Mouse (Mus musculus) liver, embryonic 14.5 days (tissue): ENCODE measurements around the gene Rtbdn. TPM values are rescaled to one million over a fixed set of nuclear protein-coding genes. Genes with fewer than 3 reads are reported as not detected.

Experiments used
- ATAC-seq: fragments of 200-750 bp; cut with Nextera tagmentation; 2 replicates; pipeline ENCODE4 v1.8.0; 2017; ENCODE audit warnings: moderate number of reproducible peaks, mild to moderate bottlenecking, moderate library complexity; ENCODE audit not compliant: insufficient read depth
- DNase-seq, 3 experiments: peaks; one replicate each; pipeline ENCODE4 v3.0.0-alpha.2; 2012 to 2013; ENCODE audit warnings: low read depth in 3 of 3, low spot score in 3 of 3
- H3K27ac ChIP-seq: fragments of 300-500 bp; sonication (generic); 2 replicates; pipeline ENCODE4 v1.5.1; 2014; ENCODE audit warnings: moderate library complexity, mild to moderate bottlenecking, control low read depth, inconsistent platforms
- H3K27me3 ChIP-seq: fragments of 300-500 bp; sonication (generic); 2 replicates; pipeline ENCODE4 v1.6.1; 2014; ENCODE audit warnings: mild to moderate bottlenecking, low read length, moderate library complexity; ENCODE audit not compliant: control insufficient read depth, insufficient read depth
- H3K36me3 ChIP-seq: fragments of 300-500 bp; sonication (generic); replicated peaks from 2 replicates; pipeline ENCODE4 v1.6.1; 2014; ENCODE audit warnings: low read depth; ENCODE audit not compliant: control insufficient read depth, insufficient read depth
- H3K4me1 ChIP-seq, 2 experiments: fragments of 200-500 bp in 1 of 2; fragments of 300-500 bp in 1 of 2; sonication (generic) in 1 of 2; replicated peaks; 2 replicates each; pipeline ENCODE4 v1.6.1; 2012 to 2014; ENCODE audit warnings: antibody characterized with exemption in 1 of 2, inconsistent platforms in 1 of 2, low read length in 1 of 2; ENCODE audit not compliant: control insufficient read depth in 2 of 2, insufficient read depth in 2 of 2
- H3K4me2 ChIP-seq: fragments of 300-500 bp; sonication (generic); 2 replicates; pipeline ENCODE4 v1.6.1; 2014; ENCODE audit warnings: low read depth, mild to moderate bottlenecking, control low read depth, moderate library complexity
- H3K4me3 ChIP-seq, 2 experiments: fragments of 200-500 bp in 1 of 2; fragments of 300-500 bp in 1 of 2; sonication (generic) in 1 of 2; 2 replicates each; pipeline ENCODE4 v1.5.1; 2012 to 2014; ENCODE audit warnings: low read depth in 2 of 2, low read length in 2 of 2, mild to moderate bottlenecking in 2 of 2, control low read depth in 1 of 2, inconsistent platforms in 1 of 2, moderate library complexity in 1 of 2; ENCODE audit not compliant: insufficient read depth in 1 of 2
- H3K9ac ChIP-seq: fragments of 300-500 bp; sonication (generic); replicated peaks from 2 replicates; pipeline ENCODE4 v1.6.1; 2014; ENCODE audit warnings: mild to moderate bottlenecking, control low read depth, moderate library complexity
- H3K9me3 ChIP-seq: fragments of 300-500 bp; sonication (generic); 2 replicates; pipeline ENCODE4 v1.6.1; 2016; ENCODE audit warnings: low read length, mixed read lengths; ENCODE audit not compliant: control insufficient read depth
- CTCF ChIP-seq: IDR thresholded peaks from 2 replicates; pipeline ENCODE4 v1.5.1; 2016; ENCODE audit warnings: antibody characterized with exemption, low read depth, control low read depth
- EP300 ChIP-seq: IDR thresholded peaks from 2 replicates; pipeline ENCODE4 v1.6.1; 2016; ENCODE audit warnings: antibody characterized with exemption, low read depth
- WGBS: fragments of 180-500 bp; shearing (Covaris S2); extraction: QIAGEN DNeasy Blood & Tissue Kit; methylation state at CpG from one replicate; pipeline ENCODE4 v1.1.7; 2014; ENCODE audit not compliant: insufficient replicate concordance; 5-methylcytosine and 5-hydroxymethylcytosine counted together
- polyA plus RNA-seq, 2 experiments: library from polyadenylated mRNA; depleted of rRNA in 1 of 2; stranded (reverse) in 1 of 2; unstranded in 1 of 2; fragments of >200 nt; fragmentation: Nextera tagmentation in 1 of 2; extraction: Ambion mirVana in 1 of 2; gene quantifications; 2 replicates each; pipeline versions ENCODE4 v1.2.1 to v1.2.3; 2012 to 2014

Gene Rtbdn
- polyA plus RNA-seq, 2 experiments = not detected

GRCm38 (mm10) chr8:84970135-84970790 is 23.5 kb downstream of the Rtbdn start:
- Histone ChIP-seq H3K9ac (peak overlapping the region; percentile 92), H3K4me1 (peaks cover 54 to 61% of the 10 kb centered on the region in 2 experiments), H3K4me2 (peak overlapping the region; percentile 95), H3K27ac (peak overlapping the region; percentile 97), H3K9me3 (no peaks in the 10 kb centered on the region), H3K36me3 (peaks cover 48% of the 10 kb centered on the region), H3K27me3 (no peaks in the 10 kb centered on the region), H3K4me3 (peak overlapping the region; percentile 89 to 94)
- 5% methylated on average over 21 of the region's 21 CpGs for WGBS
- TF ChIP-seq EP300 = no peak
- no peak for TF ChIP-seq CTCF
- ATAC-seq (no peak), DNase-seq (no peak)

GRCm38 (mm10) chr8:84970913-84971312 is 24.1 kb downstream of the Rtbdn start:
- WGBS = 16% methylated on average over 5 of the region's 5 CpGs
- H3K36me3 ChIP-seq = peaks cover 48% of the 10 kb centered on the region
- H3K4me2 ChIP-seq = peak overlapping the region; percentile 95
- peaks cover 54 to 67% of the 10 kb centered on the region in 2 experiments for H3K4me1 ChIP-seq
- ATAC-seq = peak; percentile 80
- peak overlapping the region; percentile 89 to 94 for H3K4me3 ChIP-seq
- H3K27me3 ChIP-seq = no peaks in the 10 kb centered on the region
- peak overlapping the region; percentile 92 for H3K9ac ChIP-seq
- peak overlapping the region; percentile 97 for H3K27ac ChIP-seq
- H3K9me3 ChIP-seq = no peaks in the 10 kb centered on the region
- TF ChIP-seq EP300 (peak; percentile 94), CTCF (no peak)
- DNase-seq = peak; percentile 95 to 97 (median 96)

- H3K36me3 ChIP-seq = peaks cover 48% of the 10 kb centered on the region
Observed at GRCm38 (mm10) chr8:84973079-84973478, 26.3 kb downstream of the Rtbdn start.

GRCm38 (mm10) chr8:84973803-84974542 is 27.2 kb downstream of the Rtbdn start:
- Histone ChIP-seq H3K4me1 (peaks cover 39 to 44% of the 10 kb centered on the region in 2 experiments), H3K4me2 (peak overlapping the region; percentile 95), H3K4me3 (peak overlapping the region; percentile 13 to 89; a peak in 3 of 4 replicates), H3K9ac (peak overlapping the region; percentile 92; the same call in 1 of the 2 replicates), H3K9me3 (no peaks in the 10 kb centered on the region), H3K27ac (peak overlapping the region; percentile 97), H3K36me3 (peaks cover 48% of the 10 kb centered on the region), H3K27me3 (no peaks in the 10 kb centered on the region)
- no peak for ATAC-seq
- DNase-seq = no peak
- WGBS = 65% methylated on average over 4 of the region's 4 CpGs
- TF ChIP-seq CTCF (peak; percentile 91), EP300 (0 out of 2 replicates have a peak, but pooled peaks have one; percentile 17)

More at GRCm38 (mm10) chr8:84973079-84973478, 26.3 kb downstream of the Rtbdn start:
- H3K4me2 ChIP-seq = peak overlapping the region; percentile 95
- peak overlapping the region; percentile 92 for H3K9ac ChIP-seq
- TF ChIP-seq CTCF = no peak
- no peak for TF ChIP-seq EP300
- DNase-seq = no peak
- peak overlapping the region; percentile 13 to 89; a peak in 3 of 4 replicates for H3K4me3 ChIP-seq
- no peaks in the 10 kb centered on the region for H3K27me3 ChIP-seq
- no peak for ATAC-seq
- H3K27ac ChIP-seq = peak overlapping the region; percentile 97
- peaks cover 42 to 48% of the 10 kb centered on the region in 2 experiments for H3K4me1 ChIP-seq
- whole genome bisulfite sequencing = 88% methylated on average over 1 of the region's 1 CpGs
- no peaks in the 10 kb centered on the region for H3K9me3 ChIP-seq

- Histone ChIP-seq H3K27me3 (no peaks in the 10 kb centered on the region), H3K9me3 (no peaks in the 10 kb centered on the region), H3K4me1 (peaks cover 46 to 49% of the 10 kb centered on the region in 2 experiments), H3K36me3 (peaks cover 48% of the 10 kb centered on the region), H3K4me3 (peak overlapping the region; percentile 44 to 89; a peak in 3 of 4 replicates), H3K4me2 (peak overlapping the region; percentile 95), H3K9ac (peak overlapping the region; percentile 35), H3K27ac (peak overlapping the region; percentile 97)
- TF ChIP-seq CTCF (no peak), EP300 (peak; percentile 5; the same call in 1 of the 2 replicates)
- no peak for ATAC-seq
- WGBS = 68% methylated on average over 8 of the region's 8 CpGs
- no peak for DNase-seq
Observed at GRCm38 (mm10) chr8:84974543-84975142, 27.9 kb downstream of the Rtbdn start.
